Comparison of ENCODE assay signal across 9 mouse cellular contexts in the genomic region with DNA sequence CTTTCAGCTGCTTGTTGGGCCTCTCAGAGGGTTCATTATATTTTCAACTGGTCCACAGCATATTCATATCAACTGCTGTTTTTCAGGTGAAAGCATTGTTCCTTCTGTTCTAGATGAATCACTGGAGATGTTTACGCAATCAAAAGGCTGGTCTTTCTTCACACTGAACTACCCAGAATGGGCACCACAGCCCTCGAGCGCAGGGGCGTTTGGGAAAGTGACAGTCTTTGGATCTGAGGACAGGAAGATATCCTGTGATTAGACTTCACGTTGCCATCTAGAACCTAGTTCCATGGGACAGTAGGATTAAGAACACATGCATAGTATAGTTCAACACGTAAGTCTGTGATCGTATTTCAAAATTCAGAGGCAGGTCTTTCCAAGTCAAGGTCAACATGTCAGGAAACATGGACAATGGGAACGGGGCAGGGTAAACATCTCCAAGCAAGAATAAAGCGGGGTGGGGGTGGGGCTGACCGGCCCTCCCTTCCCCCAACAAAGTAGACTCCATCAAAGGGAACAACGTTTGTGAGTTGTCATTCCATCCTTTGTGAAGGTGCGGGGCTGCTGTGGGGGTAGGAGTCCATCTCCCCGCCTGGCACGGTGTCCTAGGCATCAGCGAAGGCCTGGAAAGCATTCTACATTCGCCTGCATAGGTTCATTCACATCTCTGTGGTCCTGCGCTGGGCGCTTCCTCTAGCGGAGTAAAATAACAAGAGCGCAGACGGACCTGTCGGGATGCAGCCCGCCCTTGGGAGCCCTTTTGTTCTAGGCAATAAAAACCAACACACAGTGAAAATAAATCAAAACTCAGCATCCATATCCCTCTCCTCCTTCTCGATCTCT. TPM values are rescaled to one million over a fixed set of nuclear protein-coding genes. Genes with fewer than 3 reads are reported as not detected.
DNase-seq lines count a peak whose midpoint lies in the region; ATAC-seq and TF ChIP-seq lines count a peak whose summit lies in the region.
"Had no signal": no experiment of that assay in that cellular context is flagged by ENCODE, and none has a peak within 500 bp of the region (broad histone marks: within the 10 kb centered on the region; RNA-seq: fewer than 3 reads in every experiment).

A gene (plus strand): TSS at position 806 of the 846 bp plus-strand sequence.

- H3K36me3 ChIP-seq in liver, adult 2 months (ENCODE audit: control insufficient read depth, insufficient read depth, low read length), result no peaks in the 10 kb centered on the region
- no peaks in the 10 kb centered on the region for H3K36me3 ChIP-seq in kidney, adult 2 months (ENCODE audit: control insufficient read depth, insufficient read depth, low read length)
- no peaks in the 10 kb centered on the region for H3K36me3 ChIP-seq in liver, embryonic 11.5 days (ENCODE audit: control insufficient read depth, insufficient read depth, low read length)
- H3K36me3 ChIP-seq: G1E had no signal

- H3K27me3 ChIP-seq in liver, adult 2 months (ENCODE audit: control insufficient read depth, insufficient read depth, low read length), result no peaks in the 10 kb centered on the region
- no peaks in the 10 kb centered on the region for H3K27me3 ChIP-seq in kidney, adult 2 months (replicated peaks; ENCODE audit: control insufficient read depth, insufficient read depth, low read length)
- peaks cover 13% of the 10 kb centered on the region for H3K27me3 ChIP-seq in liver, embryonic 11.5 days (replicated peaks; ENCODE audit: control insufficient read depth, insufficient read depth, low read length)

- no peak for ATAC-seq in liver, embryonic 11.5 days (replicated peaks; ENCODE audit: low FRiP score)
- no peak for ATAC-seq in monocyte, adult 5-6 weeks (replicated peaks; ENCODE audit: insufficient number of reproducible peaks, low FRiP score, low TSS enrichment, poor library complexity, severe bottlenecking)

- H3K4me2 ChIP-seq in liver, embryonic 11.5 days, result peak within 1 kb of the TSS; percentile 74

- TF ChIP-seq CTCF in liver, adult 2 months (IDR thresholded peaks at IDR 0.05; ENCODE audit: low read depth, low read length), result no peak
- TF ChIP-seq CTCF in kidney, adult 2 months (conservative IDR thresholded peaks at IDR 0.05; ENCODE audit: insufficient read depth, insufficient read length, low read depth, low read length), result no peak

- 13% methylated on average over 24 of the region's 24 CpGs for WGBS in liver, adult 2 months
- 27% methylated on average over 24 of the region's 24 CpGs for WGBS in kidney, adult 2 months
- 11% methylated on average over 24 of the region's 24 CpGs for WGBS in liver, embryonic 11.5 days

- no peak within 1 kb of the TSS for H3K27ac ChIP-seq in liver, adult 2 months (replicated peaks; ENCODE audit: insufficient read depth, low read depth, low read length)
- peak within 1 kb of the TSS; percentile 49 for H3K27ac ChIP-seq in kidney, adult 2 months (ENCODE audit: insufficient read depth, low read depth, low read length)
- no peak within 1 kb of the TSS for H3K27ac ChIP-seq in liver, embryonic 11.5 days (ENCODE audit: low read depth, low read length)

- H3K9me3 ChIP-seq in liver, embryonic 11.5 days (ENCODE audit: control insufficient read depth, low read length), result no peaks in the 10 kb centered on the region

- no peak for DNase-seq in liver, adult 2 months (ENCODE audit: extremely low read depth, low read depth, low spot score)
- DNase-seq in liver, result no peak
- DNase-seq in cerebellum, adult 9-10 months, result peak; percentile 78
- peak in 1 of 2 experiments; percentile 43 for DNase-seq in frontal cortex, adult 2 months (ENCODE audit: extremely low spot score in 1 of 2, low spot score in 1 of 2)
- peak; percentile 18 for DNase-seq in kidney, adult 2 months
- DNase-seq in liver, embryonic 11.5 days (ENCODE audit: low spot score), result no peak
- peak; percentile 57 for DNase-seq in retina, embryonic 14.5 days (ENCODE audit: low spot score)

- H3K4me3 ChIP-seq in liver, adult 2 months (ENCODE audit: insufficient read depth, low read depth, low read length), result peak within 1 kb of the TSS; percentile 51
- peak within 1 kb of the TSS; percentile 83 for H3K4me3 ChIP-seq in kidney, adult 2 months (ENCODE audit: insufficient read depth, low read depth, low read length)
- peak within 1 kb of the TSS; percentile 58 for H3K4me3 ChIP-seq in liver, embryonic 11.5 days (ENCODE audit: low read depth, low read length)

- no peak for TF ChIP-seq POLR2A in liver, adult 2 months (IDR thresholded peaks at IDR 0.05; ENCODE audit: extremely low read depth, insufficient read depth, low read length)
- TF ChIP-seq POLR2A in kidney, adult 2 months (IDR thresholded peaks at IDR 0.05; ENCODE audit: low read depth, low read length), result no peak

- H3K9ac ChIP-seq in liver, adult 2 months (ENCODE audit: low read depth, low read length), result peak within 1 kb of the TSS; percentile 48
- peak within 1 kb of the TSS; percentile 31; the same call in 1 of the 2 replicates for H3K9ac ChIP-seq in liver, embryonic 11.5 days (ENCODE audit: low read depth, low read length)

- H3K79me2 ChIP-seq in liver, adult 2 months (ENCODE audit: control insufficient read depth, insufficient read depth, low read length), result no peaks in the 10 kb centered on the region

- no peaks in the 10 kb centered on the region for H3K4me1 ChIP-seq in liver, adult 2 months (ENCODE audit: control insufficient read depth, insufficient read depth, low read length)
- no peaks in the 10 kb centered on the region; the same call in 1 of the 2 replicates for H3K4me1 ChIP-seq in kidney, adult 2 months (ENCODE audit: control insufficient read depth, insufficient read depth, low read length)
- no peaks in the 10 kb centered on the region for H3K4me1 ChIP-seq in liver, embryonic 11.5 days (replicated peaks; ENCODE audit: control insufficient read depth, insufficient read depth, low read length)

RNA-seq across cellular contexts. Expression of the gene that starts here (rescaled TPM):
- total RNA-seq in liver, adult 2 months (2014; rRNA removed), result 0.09 and 0.13 TPM in 2 replicates
- 0.02 and 0.04 TPM in 2 replicates for polyA plus RNA-seq in liver, adult 2 months (2012; rRNA removed)
- polyA plus RNA-seq in frontal cortex, adult 2 months (2012; rRNA removed), result 33.0 and 38.4 TPM in 2 replicates
- 1.1 and 1.5 TPM in 2 replicates for polyA plus RNA-seq in kidney, adult 2 months (2012; rRNA removed)
- polyA plus RNA-seq in liver, embryonic 11.5 days (2014; fragmentation: Nextera tagmentation; extraction: Ambion mirVana), result 1.8 TPM in 2 replicates
- not detected in 3 replicates for total RNA-seq in monocyte, adult 5-6 weeks (2017)
- polyA plus RNA-seq: G1E had no signal

Comparison
In these comparisons a context has a peak if more than half of its experiments do, and no peak if none do; other contexts are left out.
1. RNA of the gene that starts here (polyA plus RNA-seq): 33.0 to 38.4 TPM in frontal cortex, adult 2 months; 1.8 TPM in liver, embryonic 11.5 days, 1.1 to 1.5 TPM in kidney, adult 2 months and 0.02 to 0.04 TPM in liver, adult 2 months; every median in the first group is over 10 times any median in the second.
2. DNase-seq: peak in cerebellum, adult 9-10 months (single experiment), kidney, adult 2 months (single experiment) and retina, embryonic 14.5 days (single experiment); none in liver, adult 2 months (single experiment), liver (single experiment) and liver, embryonic 11.5 days (single experiment).
3. Peak in every context shown above with its lines, with median percentiles within 50 percentile points of each other: H3K4me3 ChIP-seq.